Mouse (Mus musculus) thymus, postnatal 14 days (tissue): ENCODE measurements at regions not wholly inside any gene's neighbourhood (a gene's known extent, or its start where the extent isn't known, plus 50 kb on each side); places are given as distances from the start of the nearest gene placed in this dataset.

Experiments used
- DNase-seq: peaks from one replicate; pipeline ENCODE4 v3.0.0; 2021

DNA sequence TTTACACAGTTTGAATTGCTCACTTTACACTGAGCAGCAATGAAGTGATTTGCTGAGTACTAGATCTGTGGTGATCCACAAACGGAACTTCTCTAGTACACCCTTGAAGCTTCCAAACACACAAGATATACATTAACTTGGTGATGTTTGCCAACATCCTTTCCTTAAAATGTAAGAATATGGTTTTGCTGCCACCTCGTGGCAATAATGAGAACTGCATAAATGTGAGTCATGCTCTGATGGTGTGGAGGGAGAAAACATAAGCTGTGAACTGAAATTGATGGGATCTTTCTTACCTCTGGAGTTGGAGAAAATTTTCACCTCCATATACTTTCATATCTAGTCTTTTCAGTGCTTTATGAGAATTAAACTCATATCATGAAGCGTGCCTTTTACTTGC is 51.6 kb downstream of the Bex3 start:
- peak; percentile 42 for DNase-seq

DNA sequence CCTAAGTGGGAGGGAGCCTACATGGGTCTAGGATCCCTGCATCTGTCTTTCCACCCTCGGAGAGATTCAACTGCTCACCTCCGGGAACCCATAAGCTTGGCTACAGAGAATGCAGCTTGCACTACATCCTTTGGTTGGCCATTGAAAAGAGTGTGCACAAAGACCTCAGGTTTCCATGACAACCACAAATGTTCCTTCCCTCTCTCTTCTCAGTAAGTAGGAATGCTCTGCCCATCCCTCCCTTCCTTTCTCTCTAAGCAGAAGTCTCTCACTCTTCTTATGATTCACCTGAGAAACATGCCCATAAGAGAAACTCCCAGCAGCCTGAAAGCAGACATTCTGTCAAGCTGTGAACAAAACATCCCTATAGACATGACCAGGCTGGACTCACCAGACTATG is 95.8 kb downstream of the Bex3 start:
- no peak for DNase-seq
